Mouse (Mus musculus) liver, adult (tissue): ENCODE data around the gene Cspg4.

ENCODE experiments used
- GATA4 ChIP-seq: IDR thresholded peaks from 2 replicates; pipeline ENCODE4 v1.6.1; 2014; ENCODE audit warnings: mild to moderate bottlenecking, low read length; ENCODE audit not compliant: insufficient replicate concordance

The Cspg4 gene

GRCm38 (mm10) chr9:56927191-56928012, 62.6 kb downstream of the Cspg4 start:
- 0 out of 2 replicates have a peak, but pooled peaks have one; percentile 6 for TF ChIP-seq GATA4

GRCm38 (mm10) chr9:56928041-56928811, 63.4 kb downstream of the Cspg4 start, which contains the start of gene Snx33:
Gene Snx33, minus strand, starts transcription at chr9:56928371.
- peak; percentile 53; the same call in 1 of the 2 replicates for TF ChIP-seq GATA4

- TF ChIP-seq GATA4 = no peak
These were observed 64.7 kb downstream of the Cspg4 start for GRCm38 (mm10) chr9:56929496-56929895.

GRCm38 (mm10) chr9:56930556-56930955, 65.7 kb downstream of the Cspg4 start:
- TF ChIP-seq GATA4 = no peak

- TF ChIP-seq GATA4 = no peak
These were observed 72.0 kb downstream of the Cspg4 start for GRCm38 (mm10) chr9:56936861-56937222.

GRCm38 (mm10) chr9:56937223-56938160, 72.7 kb downstream of the Cspg4 start, which contains the start of gene Imp3:
Gene Imp3, plus strand, starts transcription at chr9:56937475.
- no peak; the same call in 1 of the 2 replicates for TF ChIP-seq GATA4

- TF ChIP-seq GATA4 = no peak
These were observed 73.5 kb downstream of the Cspg4 start for GRCm38 (mm10) chr9:56938374-56938773.
